Mouse (Mus musculus) embryo, embryonic 10 days (tissue): ENCODE measurements around the gene Gpr18.
A peak's percentile ranks its signal among the peaks of the same experiment; 100 is the strongest.
"Not testable (repeated sequence)": the region's sequence is repeated elsewhere in the genome, so short reads cannot be mapped to it uniquely, and the experiment has no call there.

Experiments
- DNase-seq: peaks from one replicate; pipeline ENCODE4 v3.0.0-alpha.2; 2015; ENCODE audit warnings: low spot score

The Gpr18 gene

GRCm38 (mm10) chr14:121884150-121884797 is 31.3 kb downstream of the Gpr18 start:
- no peak for DNase-seq

- no peak for DNase-seq
Measured at GRCm38 (mm10) chr14:121881211-121881610, 34.4 kb downstream of the Gpr18 start.

GRCm38 (mm10) chr14:121879266-121879840 is 36.2 kb downstream of the Gpr18 start:
- peak; percentile 14 for DNase-seq

GRCm38 (mm10) chr14:121878859-121879206 is 36.7 kb downstream of the Gpr18 start:
- no peak for DNase-seq

DNA sequence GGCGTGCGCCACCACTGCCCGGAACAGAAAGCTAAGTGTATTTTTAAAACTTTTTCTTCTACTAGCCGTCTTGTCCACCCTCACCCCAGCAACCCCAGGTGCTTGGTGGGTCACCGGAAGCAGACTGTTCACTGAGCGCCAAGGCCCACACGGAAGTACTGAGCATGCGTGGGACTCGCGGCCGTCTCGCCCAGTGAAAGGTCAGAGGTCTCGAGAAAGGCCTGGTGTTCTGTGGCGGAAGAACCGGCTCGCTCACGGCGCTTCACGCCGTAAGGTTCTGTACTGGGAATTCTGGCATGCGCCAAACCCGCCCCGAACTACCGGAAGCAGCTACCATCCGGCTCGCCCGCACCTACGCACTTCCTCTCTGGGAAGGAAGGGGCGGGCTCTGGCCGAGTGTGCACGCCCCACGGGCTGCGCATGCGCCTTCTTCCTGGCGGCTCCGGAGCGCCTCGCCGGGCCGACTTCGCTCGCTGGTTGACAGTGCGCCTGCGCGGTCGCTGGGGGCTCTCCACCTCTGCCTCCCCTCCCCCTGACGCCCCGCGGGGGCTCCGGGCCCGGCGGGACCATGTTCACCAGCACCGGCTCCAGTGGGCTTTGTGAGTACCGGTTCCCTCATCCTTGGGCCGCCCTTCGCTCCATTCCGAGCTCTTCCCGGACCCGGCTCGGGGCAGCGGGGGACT is 37.3 kb downstream of the Gpr18 start, which contains the start of gene Ubac2:
Gene Ubac2 (plus strand): TSS at position 445 of the 683 bp plus-strand sequence.
- peak; percentile 98 for DNase-seq

DNA sequence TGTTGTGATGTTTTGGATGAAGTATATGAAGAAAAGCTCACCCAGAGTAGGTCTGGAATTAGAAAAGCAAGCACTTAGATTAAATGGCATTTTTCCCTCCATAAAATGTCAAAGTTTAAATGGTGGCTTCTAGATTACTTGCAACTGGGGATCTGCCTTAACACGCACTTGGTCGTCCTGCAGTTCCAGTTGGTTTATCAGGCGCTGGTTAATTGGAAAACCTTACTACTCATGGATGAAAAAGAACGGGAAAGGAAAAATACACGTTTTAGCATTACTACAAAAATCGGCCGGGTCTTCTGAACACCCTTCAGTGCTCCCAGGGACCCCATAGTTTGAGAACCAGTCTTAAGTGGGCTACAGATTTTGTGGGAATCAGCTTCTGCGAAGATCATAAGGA is 37.9 kb downstream of the Gpr18 start:
- DNase-seq: no peak

DNA sequence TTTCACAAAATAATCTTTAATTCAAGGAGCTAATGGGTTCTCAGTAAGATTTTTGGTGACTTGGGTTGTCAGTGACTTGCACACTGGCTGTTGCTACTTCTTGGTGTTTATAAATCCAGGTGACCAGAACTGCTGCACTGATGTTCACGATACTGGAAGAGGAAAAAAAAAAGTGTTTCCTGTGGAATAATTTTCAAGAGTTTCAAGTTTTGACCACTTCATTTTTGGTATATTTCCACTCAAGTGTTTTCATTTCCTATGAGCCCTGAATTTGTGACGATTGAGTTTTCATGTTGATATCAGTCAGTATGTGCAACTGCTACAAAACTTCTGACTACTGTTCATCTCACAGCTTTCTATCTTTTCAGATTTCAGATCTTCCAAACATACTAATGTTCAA is 38.7 kb downstream of the Gpr18 start:
- DNase-seq: no peak

DNA sequence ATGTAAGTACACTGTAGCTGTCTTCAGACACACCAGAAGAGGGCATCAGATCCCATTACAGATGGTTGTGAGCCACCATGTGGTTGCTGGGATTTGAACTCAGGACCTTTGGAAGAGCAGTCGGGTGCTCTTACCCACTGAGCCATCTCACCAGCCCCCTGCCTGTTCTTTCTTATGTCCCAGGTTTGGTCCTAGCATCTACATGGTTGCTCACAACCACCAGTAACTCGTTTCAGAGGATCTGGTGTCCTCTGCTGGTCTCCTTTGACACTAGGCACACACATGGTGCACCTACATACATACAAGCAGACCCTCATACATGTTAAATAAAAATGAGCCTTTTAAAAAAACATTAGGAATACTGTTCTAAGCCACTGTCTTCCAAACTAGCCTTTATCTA is 39.4 kb downstream of the Gpr18 start:
- not testable (repeated sequence) for DNase-seq

DNA sequence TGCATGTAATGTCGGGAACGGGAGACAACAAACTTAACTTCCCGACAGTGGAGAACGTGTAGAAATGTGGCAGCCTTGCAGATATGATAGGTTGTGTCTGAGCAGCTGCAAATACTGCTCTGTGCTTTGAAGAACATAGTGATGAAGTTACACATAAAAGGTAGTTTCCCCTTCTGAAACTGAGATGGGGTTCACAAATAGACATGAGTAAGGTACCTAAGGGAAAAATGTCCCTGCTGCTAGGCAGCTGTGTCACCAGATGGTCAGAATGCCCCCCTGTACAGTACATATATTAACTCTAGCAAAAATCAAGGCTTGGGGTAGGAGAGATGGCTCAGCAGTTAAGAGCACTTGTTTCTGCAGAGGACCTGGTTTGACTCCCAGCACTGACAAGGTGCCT is 41.9 kb downstream of the Gpr18 start:
- DNase-seq: no peak

GRCm38 (mm10) chr14:121873172-121873571 is 42.4 kb downstream of the Gpr18 start:
- DNase-seq: no peak

- DNase-seq: no peak
Measured at GRCm38 (mm10) chr14:121872760-121873159, 42.8 kb downstream of the Gpr18 start.

DNA sequence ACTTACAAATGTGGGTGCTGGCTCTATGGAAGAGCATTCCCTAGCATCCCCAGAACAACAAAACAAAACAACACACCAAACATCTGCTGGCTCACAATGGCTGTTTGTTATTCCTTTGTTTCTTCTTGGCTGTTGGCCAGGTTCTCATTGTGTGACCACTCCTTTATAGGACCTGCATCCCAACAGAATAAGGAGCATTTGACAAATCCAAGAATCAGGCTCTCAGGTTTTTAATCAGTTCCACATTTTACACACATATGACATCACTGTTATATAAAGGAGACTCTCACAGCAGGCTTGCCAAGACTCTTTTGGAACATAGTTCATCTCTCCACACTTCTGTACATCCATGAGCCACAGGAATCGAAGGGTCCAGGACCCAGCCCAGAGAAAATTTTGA is 46.5 kb downstream of the Gpr18 start:
- DNase-seq: no peak

DNA sequence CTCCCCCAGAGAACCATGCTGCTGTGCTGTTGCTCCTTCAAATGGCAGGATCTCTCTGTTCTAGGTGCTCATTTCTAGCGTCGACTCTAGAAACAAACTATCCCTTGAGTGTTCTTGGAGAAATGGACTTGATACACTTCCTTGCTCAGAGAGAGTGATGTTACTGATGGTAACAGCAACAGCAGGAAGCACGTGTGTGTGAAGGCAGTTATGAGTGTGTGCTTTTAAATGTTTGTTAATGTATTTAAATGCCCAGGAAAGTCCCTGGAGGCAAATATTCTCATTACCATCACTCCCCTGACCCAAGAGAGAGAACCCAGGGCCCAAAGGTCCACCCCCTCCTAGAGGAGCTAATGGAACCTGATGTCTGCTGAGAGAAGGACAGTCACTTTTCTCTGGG is 49.0 kb downstream of the Gpr18 start:
- no peak for DNase-seq

- DNase-seq: peak; percentile 76
Measured at GRCm38 (mm10) chr14:121865162-121865561, 50.4 kb downstream of the Gpr18 start.
